Mouse (Mus musculus): Measurements from ENCODE around the gene Tbc1d14. TPM values are rescaled to one million over a fixed set of nuclear protein-coding genes. Genes with fewer than 3 reads are reported as not detected.

Tbc1d14 gene
- polyA plus RNA-seq, 1 experiment from 2014 or later: 67.5 TPM

GRCm38 (mm10) chr5:36561509-36561908 lies 31.6 kb downstream of the Tbc1d14 start:
- Histone ChIP-seq H3K27ac (replicated peaks) (no peak overlapping the region), H3K4me1 (replicated peaks) (peaks cover 6% of the 10 kb centered on the region), H3K36me3 (no peaks in the 10 kb centered on the region), H3K27me3 (no peaks in the 10 kb centered on the region), H3K4me3 (no peak overlapping the region), H3K9ac (no peak overlapping the region), H3K9me3 (no peaks in the 10 kb centered on the region), H3K4me2 (no peak overlapping the region)
- 89% methylated on average over 4 of the region's 4 CpGs for WGBS
- no peak for ATAC-seq (ENCODE audit: low FRiP score, low read depth)

GRCm38 (mm10) chr5:36560490-36560889 lies 32.6 kb downstream of the Tbc1d14 start:
- H3K4me1 ChIP-seq (replicated peaks): peaks cover 9% of the 10 kb centered on the region; the same call in 1 of the 2 replicates
- H3K27ac ChIP-seq (replicated peaks): no peak overlapping the region
- H3K27me3 ChIP-seq: no peaks in the 10 kb centered on the region
- 93% methylated on average over 4 of the region's 4 CpGs for WGBS
- no peaks in the 10 kb centered on the region for H3K9me3 ChIP-seq
- no peak overlapping the region for H3K4me2 ChIP-seq
- no peak for ATAC-seq (ENCODE audit: low FRiP score, low read depth)
- no peaks in the 10 kb centered on the region for H3K36me3 ChIP-seq
- H3K4me3 ChIP-seq: no peak overlapping the region
- no peak overlapping the region for H3K9ac ChIP-seq

GRCm38 (mm10) chr5:36559510-36560235 lies 33.4 kb downstream of the Tbc1d14 start:
- H3K27ac ChIP-seq (replicated peaks): no peak overlapping the region
- H3K36me3 ChIP-seq: no peaks in the 10 kb centered on the region
- no peaks in the 10 kb centered on the region for H3K27me3 ChIP-seq
- no peak overlapping the region for H3K9ac ChIP-seq
- H3K4me3 ChIP-seq: no peak overlapping the region
- peaks cover 9% of the 10 kb centered on the region; the same call in 1 of the 2 replicates for H3K4me1 ChIP-seq (replicated peaks)
- WGBS: 91% methylated on average over 6 of the region's 6 CpGs
- H3K4me2 ChIP-seq: no peak overlapping the region
- H3K9me3 ChIP-seq: no peaks in the 10 kb centered on the region
- no peak for ATAC-seq (ENCODE audit: low FRiP score, low read depth)

GRCm38 (mm10) chr5:36559106-36559505 lies 34.0 kb downstream of the Tbc1d14 start:
- no peak for ATAC-seq (ENCODE audit: low FRiP score, low read depth)
- H3K27ac ChIP-seq (replicated peaks): no peak overlapping the region
- H3K4me1 ChIP-seq (replicated peaks): peaks cover 9% of the 10 kb centered on the region; the same call in 1 of the 2 replicates
- H3K9ac ChIP-seq: no peak overlapping the region
- 74% methylated on average over 5 of the region's 5 CpGs for WGBS
- no peak overlapping the region for H3K4me3 ChIP-seq
- H3K27me3 ChIP-seq: no peaks in the 10 kb centered on the region
- H3K36me3 ChIP-seq: no peaks in the 10 kb centered on the region
- H3K4me2 ChIP-seq: no peak overlapping the region
- H3K9me3 ChIP-seq: no peaks in the 10 kb centered on the region

GRCm38 (mm10) chr5:36558526-36558925 lies 34.5 kb downstream of the Tbc1d14 start:
- no peak overlapping the region for H3K4me2 ChIP-seq
- no peaks in the 10 kb centered on the region for H3K36me3 ChIP-seq
- no peak overlapping the region for H3K4me3 ChIP-seq
- WGBS: 85% methylated on average over 2 of the region's 2 CpGs
- H3K27ac ChIP-seq (replicated peaks): no peak overlapping the region
- H3K4me1 ChIP-seq (replicated peaks): peaks cover 9% of the 10 kb centered on the region; the same call in 1 of the 2 replicates
- H3K9ac ChIP-seq: no peak overlapping the region
- H3K27me3 ChIP-seq: no peaks in the 10 kb centered on the region
- ATAC-seq (ENCODE audit: low FRiP score, low read depth): no peak
- H3K9me3 ChIP-seq: no peaks in the 10 kb centered on the region

- WGBS: 36% methylated on average over 7 of the region's 7 CpGs
- peaks cover 9% of the 10 kb centered on the region; the same call in 1 of the 2 replicates for H3K4me1 ChIP-seq (replicated peaks)
- no peak overlapping the region for H3K27ac ChIP-seq (replicated peaks)
- no peak for ATAC-seq (ENCODE audit: low FRiP score, low read depth)
- no peaks in the 10 kb centered on the region for H3K36me3 ChIP-seq
- H3K4me2 ChIP-seq: no peak overlapping the region
- no peaks in the 10 kb centered on the region for H3K9me3 ChIP-seq
- H3K9ac ChIP-seq: no peak overlapping the region
- H3K4me3 ChIP-seq: no peak overlapping the region
- no peaks in the 10 kb centered on the region for H3K27me3 ChIP-seq
Observed at GRCm38 (mm10) chr5:36557584-36558308, 35.3 kb downstream of the Tbc1d14 start.

- WGBS: 75% methylated on average over 3 of the region's 3 CpGs
- no peak overlapping the region for H3K27ac ChIP-seq (replicated peaks)
Observed at GRCm38 (mm10) chr5:36556906-36557305, 36.2 kb downstream of the Tbc1d14 start.

GRCm38 (mm10) chr5:36556289-36556688 lies 36.8 kb downstream of the Tbc1d14 start:
- Histone ChIP-seq H3K27me3 (no peaks in the 10 kb centered on the region), H3K9ac (no peak overlapping the region), H3K27ac (replicated peaks) (no peak overlapping the region), H3K4me3 (no peak overlapping the region), H3K4me1 (replicated peaks) (peaks cover 9% of the 10 kb centered on the region; the same call in 1 of the 2 replicates), H3K4me2 (no peak overlapping the region), H3K9me3 (no peaks in the 10 kb centered on the region), H3K36me3 (no peaks in the 10 kb centered on the region)
- 61% methylated on average over 4 of the region's 4 CpGs for WGBS
- ATAC-seq (ENCODE audit: low FRiP score, low read depth): no peak

More at GRCm38 (mm10) chr5:36556906-36557305, 36.2 kb downstream of the Tbc1d14 start:
- Histone ChIP-seq H3K4me3 (no peak overlapping the region), H3K9ac (no peak overlapping the region), H3K4me2 (no peak overlapping the region), H3K9me3 (no peaks in the 10 kb centered on the region), H3K4me1 (replicated peaks) (peaks cover 9% of the 10 kb centered on the region; the same call in 1 of the 2 replicates), H3K27me3 (no peaks in the 10 kb centered on the region), H3K36me3 (no peaks in the 10 kb centered on the region)
- no peak for ATAC-seq (ENCODE audit: low FRiP score, low read depth)

GRCm38 (mm10) chr5:36554496-36554895 lies 38.6 kb downstream of the Tbc1d14 start:
- no peaks in the 10 kb centered on the region for H3K27me3 ChIP-seq
- no peaks in the 10 kb centered on the region for H3K9me3 ChIP-seq
- H3K4me1 ChIP-seq (replicated peaks): peaks cover 9% of the 10 kb centered on the region; the same call in 1 of the 2 replicates
- H3K27ac ChIP-seq (replicated peaks): no peak overlapping the region
- ATAC-seq (ENCODE audit: low FRiP score, low read depth): no peak
- no peak overlapping the region for H3K4me3 ChIP-seq
- no peaks in the 10 kb centered on the region for H3K36me3 ChIP-seq
- H3K9ac ChIP-seq: no peak overlapping the region
- 79% methylated on average over 5 of the region's 5 CpGs for WGBS
- H3K4me2 ChIP-seq: no peak overlapping the region

GRCm38 (mm10) chr5:36553886-36554285 lies 39.2 kb downstream of the Tbc1d14 start:
- WGBS: 87% methylated on average over 4 of the region's 4 CpGs
- H3K9me3 ChIP-seq: no peaks in the 10 kb centered on the region

GRCm38 (mm10) chr5:36553056-36553606 lies 39.9 kb downstream of the Tbc1d14 start:
- H3K27me3 ChIP-seq: no peaks in the 10 kb centered on the region

More at GRCm38 (mm10) chr5:36553886-36554285, 39.2 kb downstream of the Tbc1d14 start:
- ATAC-seq (ENCODE audit: low FRiP score, low read depth): no peak
- Histone ChIP-seq H3K36me3 (no peaks in the 10 kb centered on the region), H3K27me3 (no peaks in the 10 kb centered on the region), H3K4me3 (no peak overlapping the region), H3K27ac (replicated peaks) (no peak overlapping the region), H3K4me2 (no peak overlapping the region), H3K4me1 (replicated peaks) (peaks cover 9% of the 10 kb centered on the region; the same call in 1 of the 2 replicates), H3K9ac (no peak overlapping the region)

GRCm38 (mm10) chr5:36552391-36552790 lies 40.7 kb downstream of the Tbc1d14 start:
- ATAC-seq (ENCODE audit: low FRiP score, low read depth): no peak
- WGBS: 94% methylated on average over 4 of the region's 4 CpGs
- no peak overlapping the region for H3K9ac ChIP-seq

More at GRCm38 (mm10) chr5:36553056-36553606, 39.9 kb downstream of the Tbc1d14 start:
- H3K9ac ChIP-seq: no peak overlapping the region
- H3K4me1 ChIP-seq (replicated peaks): peaks cover 9% of the 10 kb centered on the region; the same call in 1 of the 2 replicates
- no peaks in the 10 kb centered on the region for H3K36me3 ChIP-seq
- H3K4me3 ChIP-seq: no peak overlapping the region
- WGBS: 83% methylated on average over 2 of the region's 2 CpGs
- no peaks in the 10 kb centered on the region for H3K9me3 ChIP-seq
- H3K27ac ChIP-seq (replicated peaks): no peak overlapping the region
- no peak overlapping the region for H3K4me2 ChIP-seq
- no peak for ATAC-seq (ENCODE audit: low FRiP score, low read depth)

More at GRCm38 (mm10) chr5:36552391-36552790, 40.7 kb downstream of the Tbc1d14 start:
- Histone ChIP-seq H3K4me2 (no peak overlapping the region), H3K27me3 (no peaks in the 10 kb centered on the region), H3K36me3 (no peaks in the 10 kb centered on the region), H3K27ac (replicated peaks) (no peak overlapping the region), H3K4me3 (no peak overlapping the region), H3K9me3 (no peaks in the 10 kb centered on the region), H3K4me1 (replicated peaks) (peaks cover 5% of the 10 kb centered on the region; the same call in 1 of the 2 replicates)
